Mouse (Mus musculus): ENCODE results near the gene Ago1.

DNA sequence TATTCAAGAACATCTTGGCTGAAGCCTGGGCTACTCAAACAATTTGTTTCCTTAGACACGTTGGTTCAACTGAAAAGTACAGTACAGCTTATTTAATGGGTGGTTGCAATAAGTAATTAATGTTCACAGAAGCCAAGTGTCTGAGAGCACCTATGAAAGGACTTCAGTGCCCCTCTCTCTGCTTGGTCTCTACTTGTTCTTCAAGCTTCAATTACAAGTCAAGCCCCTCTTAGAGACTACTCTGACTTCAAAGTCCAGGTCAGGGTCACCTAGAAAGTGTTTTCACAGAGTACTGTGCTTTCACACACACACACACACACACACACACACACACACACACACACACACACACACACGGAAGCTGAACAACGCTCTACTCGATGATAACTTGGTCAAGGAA, 25.0 kb upstream of the Ago1 start:
- TF ChIP-seq CTCF (IDR thresholded peaks at IDR 0.05) (no peak), EP300 (IDR thresholded peaks at IDR 0.05) (no peak)

All from lung, postnatal 0 days (tissue).